Mouse (Mus musculus): ENCODE data around the gene Lce1i. TPM values are rescaled to one million over a fixed set of nuclear protein-coding genes. Genes with fewer than 3 reads are reported as not detected.

The Lce1i gene
- polyA plus RNA-seq, 1 experiment from 2014 or later = not detected

Other genes starting within 250 kb of the Lce1i start
- gene 2310046K23Rik, start 244.4 kb downstream of the Lce1i start, polyA plus RNA-seq (2015; fragmentation: Nextera tagmentation; extraction: Ambion mirVana) = not detected in 2 replicates
- gene Ivl, start 205.2 kb downstream of the Lce1i start, polyA plus RNA-seq (2015; fragmentation: Nextera tagmentation; extraction: Ambion mirVana) = not detected in 2 replicates
- gene Smcp, start 189.9 kb downstream of the Lce1i start, polyA plus RNA-seq (2015; fragmentation: Nextera tagmentation; extraction: Ambion mirVana) = not detected in 2 replicates
- not detected in 2 replicates for gene 2210017I01Rik, start 171.4 kb downstream of the Lce1i start, polyA plus RNA-seq (2015; fragmentation: Nextera tagmentation; extraction: Ambion mirVana)
- gene Lce6a, start 157.2 kb downstream of the Lce1i start, polyA plus RNA-seq (2015; fragmentation: Nextera tagmentation; extraction: Ambion mirVana) = not detected in 2 replicates
- not detected in 2 replicates for gene Lce1a1, start 130.6 kb downstream of the Lce1i start, polyA plus RNA-seq (2015; fragmentation: Nextera tagmentation; extraction: Ambion mirVana)
- not detected in 2 replicates for gene Lce1b, start 122.0 kb downstream of the Lce1i start, polyA plus RNA-seq (2015; fragmentation: Nextera tagmentation; extraction: Ambion mirVana)
- gene Lce1a2, start 108.6 kb downstream of the Lce1i start, polyA plus RNA-seq (2015; fragmentation: Nextera tagmentation; extraction: Ambion mirVana) = not detected in 2 replicates
- gene Lce1c, start 99.7 kb downstream of the Lce1i start, polyA plus RNA-seq (2015; fragmentation: Nextera tagmentation; extraction: Ambion mirVana) = not detected in 2 replicates
- not detected in 2 replicates for gene Lce1d, start 91.7 kb downstream of the Lce1i start, polyA plus RNA-seq (2015; fragmentation: Nextera tagmentation; extraction: Ambion mirVana)
- not detected in 2 replicates for gene Lce1e, start 69.8 kb downstream of the Lce1i start, polyA plus RNA-seq (2015; fragmentation: Nextera tagmentation; extraction: Ambion mirVana)
- not detected in 2 replicates for gene Lce1f, start 58.5 kb downstream of the Lce1i start, polyA plus RNA-seq (2015; fragmentation: Nextera tagmentation; extraction: Ambion mirVana)
- not detected in 2 replicates for gene Gm38119, start 39.8 kb downstream of the Lce1i start, polyA plus RNA-seq (2015; fragmentation: Nextera tagmentation; extraction: Ambion mirVana)
- gene Lce1g, start 26.6 kb downstream of the Lce1i start, polyA plus RNA-seq (2015; fragmentation: Nextera tagmentation; extraction: Ambion mirVana) = not detected in 2 replicates
- gene Lce1h, start 13.8 kb downstream of the Lce1i start, polyA plus RNA-seq (2015; fragmentation: Nextera tagmentation; extraction: Ambion mirVana) = not detected in 2 replicates
- not detected in 2 replicates for gene Lce1j, start 11.6 kb upstream of the Lce1i start, polyA plus RNA-seq (2015; fragmentation: Nextera tagmentation; extraction: Ambion mirVana)
- gene Lce1k, start 29.0 kb upstream of the Lce1i start, polyA plus RNA-seq (2015; fragmentation: Nextera tagmentation; extraction: Ambion mirVana) = not detected in 2 replicates
- gene Kprp, start 48.3 kb upstream of the Lce1i start, polyA plus RNA-seq (2015; fragmentation: Nextera tagmentation; extraction: Ambion mirVana) = not detected in 2 replicates
- not detected in 2 replicates for gene Lce1l, start 72.4 kb upstream of the Lce1i start, polyA plus RNA-seq (2015; fragmentation: Nextera tagmentation; extraction: Ambion mirVana)
- not detected in 2 replicates for gene 2310050C09Rik, start 91.3 kb upstream of the Lce1i start, polyA plus RNA-seq (2015; fragmentation: Nextera tagmentation; extraction: Ambion mirVana)
- not detected in 2 replicates for gene Lce3a, start 147.3 kb upstream of the Lce1i start, polyA plus RNA-seq (2015; fragmentation: Nextera tagmentation; extraction: Ambion mirVana)
- not detected in 2 replicates for gene Lce3b, start 154.1 kb upstream of the Lce1i start, polyA plus RNA-seq (2015; fragmentation: Nextera tagmentation; extraction: Ambion mirVana)
- not detected in 2 replicates for gene Lce3c, start 165.6 kb upstream of the Lce1i start, polyA plus RNA-seq (2015; fragmentation: Nextera tagmentation; extraction: Ambion mirVana)
- gene Lce3d, start 178.5 kb upstream of the Lce1i start, polyA plus RNA-seq (2015; fragmentation: Nextera tagmentation; extraction: Ambion mirVana) = not detected in 2 replicates
- not detected in 2 replicates for gene Lce3e, start 188.2 kb upstream of the Lce1i start, polyA plus RNA-seq (2015; fragmentation: Nextera tagmentation; extraction: Ambion mirVana)
- gene Lce3f, start 213.3 kb upstream of the Lce1i start, polyA plus RNA-seq (2015; fragmentation: Nextera tagmentation; extraction: Ambion mirVana) = not detected in 2 replicates
- 1.3 and 1.6 TPM in 2 replicates for gene Crct1, start 236.8 kb upstream of the Lce1i start, polyA plus RNA-seq (2015; fragmentation: Nextera tagmentation; extraction: Ambion mirVana)
- not detected in 2 replicates for gene Lce1m, start 240.2 kb upstream of the Lce1i start, polyA plus RNA-seq (2015; fragmentation: Nextera tagmentation; extraction: Ambion mirVana)